Mouse (Mus musculus) limb, embryonic 12.5 days (tissue): Measurements from ENCODE around the gene Nfatc4. TPM values are rescaled to one million over a fixed set of nuclear protein-coding genes. Genes with fewer than 3 reads are reported as not detected.

Experiments
- ATAC-seq: fragments of 200-750 bp; cut with Nextera tagmentation; 2 replicates; pipeline ENCODE4 v1.8.0; 2017; ENCODE audit warnings: low read depth, moderate TSS enrichment; ENCODE audit not compliant: insufficient number of reproducible peaks, insufficient read depth, low FRiP score, low TSS enrichment
- H3K27ac ChIP-seq: fragments of 300-500 bp; sonication (generic); 2 replicates; pipeline ENCODE4 v1.5.1; 2016; ENCODE audit warnings: mild to moderate bottlenecking, moderate library complexity
- H3K27me3 ChIP-seq: fragments of 300-500 bp; sonication (generic); 2 replicates; pipeline ENCODE4 v1.6.1; 2016; ENCODE audit warnings: mild to moderate bottlenecking, moderate library complexity
- H3K36me3 ChIP-seq: fragments of 300-500 bp; sonication (generic); 2 replicates; pipeline ENCODE4 v1.6.1; 2016; ENCODE audit warnings: mild to moderate bottlenecking, moderate library complexity
- H3K4me1 ChIP-seq: fragments of 300-500 bp; sonication (generic); replicated peaks from 2 replicates; pipeline ENCODE4 v1.6.1; 2016
- H3K4me2 ChIP-seq: fragments of 300-500 bp; sonication (generic); 2 replicates; pipeline ENCODE4 v1.6.1; 2016; ENCODE audit warnings: mild to moderate bottlenecking, moderate library complexity
- H3K4me3 ChIP-seq: fragments of 300-500 bp; sonication (generic); replicated peaks from 2 replicates; pipeline ENCODE4 v1.5.1; 2016; ENCODE audit warnings: mild to moderate bottlenecking
- H3K9ac ChIP-seq: fragments of 300-500 bp; sonication (generic); replicated peaks from 2 replicates; pipeline ENCODE4 v1.6.1; 2016; ENCODE audit warnings: mild to moderate bottlenecking, moderate library complexity
- H3K9me3 ChIP-seq: fragments of 300-500 bp; sonication (generic); 2 replicates; pipeline ENCODE4 v1.6.1; 2016; ENCODE audit warnings: mild to moderate bottlenecking, moderate library complexity
- WGBS: fragments of 180-500 bp; shearing (Covaris S2); methylation state at CpG from one replicate; pipeline ENCODE4 v1.1.7; 2016; 5-methylcytosine and 5-hydroxymethylcytosine counted together
- polyA plus RNA-seq: library from polyadenylated mRNA; unstranded; fragments of >200 nt; fragmentation: Nextera tagmentation; extraction: Ambion mirVana; gene quantifications from 2 replicates; pipeline ENCODE4 v1.2.1, GENCODE M21; 2016

The Nfatc4 gene
- polyA plus RNA-seq, 1 experiment from 2014 or later = 151 TPM

GRCm38 (mm10) chr14:55873714-55874683 lies 51.1 kb downstream of the Nfatc4 start:
- peak overlapping the region; percentile 56 for H3K27ac ChIP-seq
- WGBS = 15% methylated on average over 30 of the region's 30 CpGs
- H3K36me3 ChIP-seq = peaks cover 45% of the 10 kb centered on the region
- no peaks in the 10 kb centered on the region for H3K27me3 ChIP-seq
- H3K9me3 ChIP-seq = no peaks in the 10 kb centered on the region
- 0 out of 2 replicates have a peak overlapping the region, but pooled peaks have one; percentile 18 for H3K9ac ChIP-seq
- ATAC-seq = no peak; the same call in 1 of the 2 replicates
- peak overlapping the region; percentile 37 for H3K4me2 ChIP-seq
- H3K4me1 ChIP-seq = peaks cover 36% of the 10 kb centered on the region
- 0 out of 2 replicates have a peak overlapping the region, but pooled peaks have one; percentile 4 for H3K4me3 ChIP-seq

DNA sequence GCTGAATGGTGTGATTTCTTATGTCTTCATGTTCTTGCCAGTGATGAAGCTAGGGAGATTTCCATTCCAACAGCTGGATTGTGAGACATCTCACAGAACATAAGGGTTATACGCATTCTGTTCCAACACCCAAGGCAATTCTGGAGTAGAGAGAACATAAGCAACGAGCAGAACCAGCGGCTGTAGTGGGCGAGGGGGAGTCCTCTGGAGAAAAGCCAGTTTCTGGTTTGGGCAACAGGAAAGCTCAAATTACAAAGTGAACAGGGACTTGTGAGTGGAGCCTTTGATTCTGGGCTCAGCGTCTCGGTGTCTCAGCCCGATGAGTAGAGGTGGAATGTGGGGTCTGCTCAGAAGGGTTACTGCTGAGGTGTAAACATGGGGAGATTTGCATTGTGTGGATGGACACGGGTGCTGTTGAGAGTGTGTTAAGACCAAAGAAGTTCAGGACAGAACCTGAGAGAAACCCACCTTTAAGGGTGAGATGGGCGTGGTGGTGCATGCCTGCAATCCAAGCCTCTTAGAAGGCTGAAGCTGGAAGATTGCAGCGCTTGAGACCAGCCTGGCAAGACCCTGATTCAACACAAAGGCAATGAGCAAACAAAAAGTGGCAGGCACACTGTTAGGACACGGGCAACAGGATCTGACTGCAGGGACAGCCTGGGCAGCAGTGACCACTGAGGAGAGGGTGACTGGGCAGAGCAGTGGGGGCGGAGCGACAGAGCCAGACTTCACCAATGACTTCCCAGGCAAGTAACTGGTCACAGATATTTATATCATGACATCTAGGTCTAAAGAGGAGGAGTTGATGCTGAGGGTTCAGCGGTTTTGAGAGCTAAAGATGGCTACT lies 54.7 kb downstream of the Nfatc4 start:
- Histone ChIP-seq H3K36me3 (peaks cover 8% of the 10 kb centered on the region), H3K27me3 (no peaks in the 10 kb centered on the region), H3K4me1 (peaks cover 40% of the 10 kb centered on the region), H3K9me3 (no peaks in the 10 kb centered on the region), H3K9ac (0 out of 2 replicates have a peak overlapping the region, but pooled peaks have one; percentile 27), H3K4me3 (peak overlapping the region; percentile 16), H3K27ac (peak overlapping the region; percentile 84), H3K4me2 (peak overlapping the region; percentile 52)
- 4% methylated on average over 14 of the region's 14 CpGs for WGBS
- no peak for ATAC-seq

DNA sequence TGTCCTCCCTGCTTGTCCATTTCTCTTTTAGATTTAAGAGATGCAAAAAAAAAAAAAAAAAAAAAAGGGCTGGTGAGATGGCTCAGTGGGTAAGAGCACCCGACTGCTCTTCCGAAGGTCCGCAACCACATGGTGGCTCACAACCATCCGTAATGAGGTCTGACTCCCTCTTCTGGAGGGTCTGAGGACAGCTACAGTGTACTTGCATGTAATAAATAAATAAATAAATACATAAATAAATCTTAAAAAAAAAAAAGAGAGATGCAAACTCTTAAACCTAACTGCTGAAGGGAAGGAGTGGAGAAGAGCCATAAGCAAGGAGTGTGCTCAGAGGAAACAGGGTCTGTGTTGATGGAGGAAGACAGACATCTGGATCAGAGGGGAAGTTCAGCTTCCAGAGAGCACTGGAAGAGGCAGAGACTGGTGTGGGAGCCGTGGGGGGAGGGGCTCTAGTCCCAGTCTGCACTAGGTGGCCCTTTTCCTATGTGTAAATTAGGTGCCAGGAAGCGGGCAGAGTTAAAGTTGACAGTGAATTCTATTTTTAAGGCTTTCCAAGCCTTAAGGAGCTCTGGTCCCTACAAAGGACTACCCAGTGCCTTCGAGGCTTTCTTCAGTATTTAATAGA lies 55.5 kb downstream of the Nfatc4 start:
- no peak for ATAC-seq
- H3K4me2 ChIP-seq = peak overlapping the region; percentile 52

GRCm38 (mm10) chr14:55879623-55880022 lies 56.7 kb downstream of the Nfatc4 start:
- no peaks in the 10 kb centered on the region for H3K9me3 ChIP-seq
- no peak overlapping the region for H3K4me3 ChIP-seq

More for the DNA sequence above, 55.5 kb downstream of the Nfatc4 start:
- Histone ChIP-seq H3K4me1 (peaks cover 34% of the 10 kb centered on the region), H3K27me3 (no peaks in the 10 kb centered on the region), H3K9ac (no peak overlapping the region), H3K4me3 (no peak overlapping the region), H3K9me3 (no peaks in the 10 kb centered on the region), H3K36me3 (peaks cover 1% of the 10 kb centered on the region; the same call in 1 of the 2 replicates), H3K27ac (peak overlapping the region; percentile 56; the same call in 1 of the 2 replicates)
- WGBS = 16% methylated on average over 7 of the region's 7 CpGs

GRCm38 (mm10) chr14:55880982-55881381 lies 58.0 kb downstream of the Nfatc4 start:
- Histone ChIP-seq H3K27ac (no peak overlapping the region), H3K4me1 (peaks cover 39% of the 10 kb centered on the region), H3K36me3 (no peaks in the 10 kb centered on the region), H3K4me3 (no peak overlapping the region), H3K27me3 (no peaks in the 10 kb centered on the region), H3K9ac (no peak overlapping the region), H3K4me2 (no peak overlapping the region), H3K9me3 (no peaks in the 10 kb centered on the region)
- 78% methylated on average over 8 of the region's 8 CpGs for WGBS
- ATAC-seq = no peak

More at GRCm38 (mm10) chr14:55879623-55880022, 56.7 kb downstream of the Nfatc4 start:
- ATAC-seq = no peak
- H3K27me3 ChIP-seq = no peaks in the 10 kb centered on the region
- no peak overlapping the region for H3K9ac ChIP-seq
- H3K36me3 ChIP-seq = no peaks in the 10 kb centered on the region
- peaks cover 32% of the 10 kb centered on the region for H3K4me1 ChIP-seq
- no peak overlapping the region for H3K27ac ChIP-seq
- 47% methylated on average over 1 of the region's 1 CpGs for WGBS
- no peak overlapping the region for H3K4me2 ChIP-seq

- Histone ChIP-seq H3K4me1 (peaks cover 44% of the 10 kb centered on the region), H3K27ac (no peak overlapping the region), H3K4me3 (no peak overlapping the region), H3K4me2 (no peak overlapping the region), H3K9me3 (no peaks in the 10 kb centered on the region), H3K9ac (no peak overlapping the region), H3K36me3 (peaks cover 12% of the 10 kb centered on the region), H3K27me3 (no peaks in the 10 kb centered on the region)
- WGBS = 58% methylated on average over 6 of the region's 6 CpGs
- ATAC-seq = no peak
These were observed 59.3 kb downstream of the Nfatc4 start for GRCm38 (mm10) chr14:55882171-55882641.

- ATAC-seq = no peak
- 92% methylated on average over 13 of the region's 13 CpGs for WGBS
- H3K27me3 ChIP-seq = no peaks in the 10 kb centered on the region
- H3K27ac ChIP-seq = no peak overlapping the region
- no peaks in the 10 kb centered on the region for H3K9me3 ChIP-seq
- no peak overlapping the region for H3K4me3 ChIP-seq
- peaks cover 35% of the 10 kb centered on the region for H3K4me1 ChIP-seq
- H3K36me3 ChIP-seq = peaks cover 22% of the 10 kb centered on the region
- H3K9ac ChIP-seq = no peak overlapping the region
- no peak overlapping the region for H3K4me2 ChIP-seq
These were observed 60.3 kb downstream of the Nfatc4 start for GRCm38 (mm10) chr14:55883149-55883661.

Other genes starting within 250 kb of the Nfatc4 start
- 16.0 and 16.1 TPM in 2 replicates for gene Fitm1, start 247.5 kb upstream of the Nfatc4 start, polyA plus RNA-seq
- gene Psme1, start 245.0 kb upstream of the Nfatc4 start, polyA plus RNA-seq = 142 and 151 TPM in 2 replicates
- 3.7 and 4.0 TPM in 2 replicates for gene Emc9, start 237.8 kb upstream of the Nfatc4 start, polyA plus RNA-seq
- 210 and 260 TPM in 2 replicates for gene Psme2, start 232.0 kb upstream of the Nfatc4 start, polyA plus RNA-seq
- gene Rnf31, start 231.4 kb upstream of the Nfatc4 start, polyA plus RNA-seq = 19.9 and 22.4 TPM in 2 replicates
- gene Irf9, start 219.6 kb upstream of the Nfatc4 start, polyA plus RNA-seq = 9.2 and 9.6 TPM in 2 replicates
- 10.0 and 12.2 TPM in 2 replicates for gene Rec8, start 205.1 kb upstream of the Nfatc4 start, polyA plus RNA-seq
- 78.9 and 100 TPM in 2 replicates for gene Ipo4, start 187.2 kb upstream of the Nfatc4 start, polyA plus RNA-seq
- 2.7 and 3.1 TPM in 2 replicates for gene Gm49378, start 185.2 kb upstream of the Nfatc4 start, polyA plus RNA-seq
- 96.1 and 96.7 TPM in 2 replicates for gene Tm9sf1, start 179.3 kb upstream of the Nfatc4 start, polyA plus RNA-seq
- gene Tssk4, start 173.0 kb upstream of the Nfatc4 start, polyA plus RNA-seq = 0.70 and 1.0 TPM in 2 replicates
- gene Mdp1, start 162.6 kb upstream of the Nfatc4 start, polyA plus RNA-seq = 63.0 and 68.8 TPM in 2 replicates
- gene Gmpr2, start 151.2 kb upstream of the Nfatc4 start, polyA plus RNA-seq = 67.6 and 74.2 TPM in 2 replicates
- gene Nedd8, start 151.0 kb upstream of the Nfatc4 start, polyA plus RNA-seq = 594 and 653 TPM in 2 replicates
- gene Tinf2, start 141.3 kb upstream of the Nfatc4 start, polyA plus RNA-seq = 57.1 and 58.3 TPM in 2 replicates
- 2.0 and 2.7 TPM in 2 replicates for gene Tgm1, start 109.2 kb upstream of the Nfatc4 start, polyA plus RNA-seq
- 27.3 and 29.0 TPM in 2 replicates for gene Rabggta, start 100.9 kb upstream of the Nfatc4 start, polyA plus RNA-seq
- gene Dhrs1, start 77.5 kb upstream of the Nfatc4 start, polyA plus RNA-seq = 72.5 and 82.6 TPM in 2 replicates
- gene Nop9, start 77.5 kb upstream of the Nfatc4 start, polyA plus RNA-seq = 52.0 and 53.0 TPM in 2 replicates
- gene Cideb, start 64.7 kb upstream of the Nfatc4 start, polyA plus RNA-seq = 0.60 TPM in 1 of 2 replicates, not detected in the other
- gene Ltb4r2, start 61.7 kb upstream of the Nfatc4 start, polyA plus RNA-seq = 0.58 and 0.73 TPM in 2 replicates
- 0.26 and 0.68 TPM in 2 replicates for gene Ltb4r1, start 57.2 kb upstream of the Nfatc4 start, polyA plus RNA-seq
- gene Adcy4, start 39.0 kb upstream of the Nfatc4 start, polyA plus RNA-seq = 17.7 and 19.9 TPM in 2 replicates
- gene Ripk3, start 34.3 kb upstream of the Nfatc4 start, polyA plus RNA-seq = 25.2 and 36.4 TPM in 2 replicates
- gene Nynrin, start 30.9 kb downstream of the Nfatc4 start, polyA plus RNA-seq = 38.9 and 46.0 TPM in 2 replicates
- gene Cbln3, start 61.2 kb downstream of the Nfatc4 start, polyA plus RNA-seq = 0.20 and 0.21 TPM in 2 replicates
- gene Khnyn, start 61.8 kb downstream of the Nfatc4 start, polyA plus RNA-seq = 36.9 and 38.8 TPM in 2 replicates
- 81.7 and 86.3 TPM in 2 replicates for gene Sdr39u1, start 77.1 kb downstream of the Nfatc4 start, polyA plus RNA-seq
- gene Cma1, start 121.5 kb downstream of the Nfatc4 start, polyA plus RNA-seq = 0.20 and 0.45 TPM in 2 replicates
- not detected in 2 replicates for gene Cma2, start 127.8 kb downstream of the Nfatc4 start, polyA plus RNA-seq
- not detected in 2 replicates for gene Mcpt1, start 194.8 kb downstream of the Nfatc4 start, polyA plus RNA-seq
- gene Mcpt9, start 207.4 kb downstream of the Nfatc4 start, polyA plus RNA-seq = not detected in 2 replicates
- not detected in 2 replicates for gene Mcpt2, start 218.9 kb downstream of the Nfatc4 start, polyA plus RNA-seq
- not detected in 2 replicates for gene Mcpt4, start 239.2 kb downstream of the Nfatc4 start, polyA plus RNA-seq